Mouse (Mus musculus) large intestine, adult 2 months (tissue): Measurements from ENCODE around the gene Slc44a5. TPM values are rescaled to one million over a fixed set of nuclear protein-coding genes. Genes with fewer than 3 reads are reported as not detected.
A peak's percentile ranks its signal among the peaks of the same experiment; 100 is the strongest.
"Not testable (repeated sequence)": the region's sequence is repeated elsewhere in the genome, so short reads cannot be mapped to it uniquely, and the experiment has no call there.

Experiments used
- DNase-seq: peaks from one replicate; pipeline ENCODE4 v3.0.0-alpha.2; 2012; ENCODE audit warnings: low read depth, low spot score
- WGBS: fragments of 180-500 bp; shearing (Covaris S2); methylation state at CpG from one replicate; pipeline ENCODE4 v1.1.7; 2018; 5-methylcytosine and 5-hydroxymethylcytosine counted together
- polyA plus RNA-seq: library from polyadenylated mRNA; depleted of rRNA; stranded (reverse); fragments of >200 nt; gene quantifications from 2 replicates; pipeline ENCODE4 v1.2.3, GENCODE M21; 2012

Slc44a5 gene
- polyA plus RNA-seq, 1 experiment = 0.12 TPM

GRCm38 (mm10) chr3:154208479-154208878 is 235.2 kb downstream of the Slc44a5 start:
- WGBS = 88% methylated on average over 2 of the region's 2 CpGs
- no peak for DNase-seq

DNA sequence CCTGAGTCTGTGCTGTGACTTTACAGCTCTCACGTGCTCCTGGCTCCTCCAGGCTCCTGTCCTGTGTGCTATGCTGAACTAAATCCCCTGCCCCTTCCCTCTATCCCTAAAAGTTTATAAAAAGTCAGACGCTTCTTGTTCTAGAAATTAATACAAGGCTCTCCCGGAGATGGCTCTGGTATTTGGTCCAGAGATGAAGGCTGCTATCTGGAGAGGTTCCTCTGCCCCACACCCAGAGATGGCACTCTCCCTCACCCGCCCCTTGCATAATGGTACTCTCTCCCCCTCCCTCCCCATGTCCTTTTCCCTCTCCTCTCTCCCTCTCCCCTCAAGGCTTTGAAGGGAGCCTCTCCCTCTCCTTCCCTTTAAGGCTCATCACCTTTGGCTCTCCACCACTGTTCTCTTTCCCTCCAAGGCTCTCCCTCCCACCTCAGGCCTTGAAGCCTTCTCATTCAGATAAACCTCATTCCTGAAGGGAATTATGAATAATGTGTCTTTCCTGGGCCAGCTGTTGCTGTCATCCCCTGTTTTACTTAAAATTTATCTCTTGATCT is 236.0 kb downstream of the Slc44a5 start:
- WGBS = 39% methylated on average over 4 of the region's 4 CpGs
- no peak for DNase-seq

- DNase-seq = no peak
- 36% methylated on average over 4 of the region's 4 CpGs for WGBS
Observed at GRCm38 (mm10) chr3:154209776-154210430, 236.7 kb downstream of the Slc44a5 start.

DNA sequence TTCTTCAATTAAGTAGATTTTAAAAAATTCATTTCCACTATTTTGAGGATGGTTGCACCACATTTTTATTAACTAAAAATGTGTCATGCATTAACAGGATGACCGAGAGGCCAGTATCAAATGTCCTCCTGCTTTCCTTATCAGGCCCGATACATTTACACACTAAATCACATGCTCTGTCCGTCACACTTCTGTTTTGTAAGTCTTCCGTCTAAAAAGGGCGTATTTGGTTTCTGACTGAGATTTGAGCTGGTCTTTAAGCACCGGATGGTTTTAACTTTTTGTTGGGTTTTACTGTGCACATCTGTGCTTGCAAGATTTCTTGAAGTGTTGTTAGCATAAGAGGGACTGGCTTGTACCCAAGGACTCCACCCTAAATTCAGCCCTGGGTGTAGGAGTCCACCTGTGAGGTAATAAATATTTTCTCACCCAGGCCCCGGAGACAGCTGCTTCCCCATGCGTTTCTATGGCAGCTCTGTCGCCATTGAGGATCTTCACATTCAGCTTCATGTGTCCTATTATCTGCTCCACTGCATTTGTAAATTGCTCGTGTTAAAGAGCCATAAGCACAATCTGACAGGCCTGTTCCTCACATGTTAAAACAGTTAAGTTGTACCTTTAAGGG is 237.3 kb downstream of the Slc44a5 start:
- DNase-seq = no peak
- WGBS = 36% methylated on average over 10 of the region's 10 CpGs

DNA sequence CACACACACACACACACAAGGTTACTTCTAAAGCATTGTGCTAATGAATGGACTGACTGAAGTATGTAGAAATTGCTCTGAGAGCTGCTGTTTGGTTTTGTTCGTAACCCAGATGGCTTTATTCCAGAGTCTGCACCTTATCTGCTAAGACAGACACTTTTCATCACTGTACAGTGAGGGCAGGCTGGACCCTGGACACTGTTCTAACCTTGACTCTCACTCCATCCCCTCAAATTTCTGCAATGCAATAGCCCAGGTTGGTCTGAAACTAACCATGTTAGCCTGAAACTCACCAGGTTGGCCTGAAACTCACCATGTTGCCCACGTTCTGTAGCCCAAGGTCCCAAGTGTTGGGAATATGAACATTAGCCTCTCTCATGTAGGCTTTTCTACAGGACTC is 239.3 kb downstream of the Slc44a5 start:
- no peak for DNase-seq
- WGBS = 85% methylated on average over 2 of the region's 2 CpGs

GRCm38 (mm10) chr3:154215309-154215708 is 242.1 kb downstream of the Slc44a5 start:
- no peak for DNase-seq
- WGBS = 76% methylated on average over 7 of the region's 7 CpGs

- DNase-seq = no peak
Observed at GRCm38 (mm10) chr3:154215779-154216178, 242.5 kb downstream of the Slc44a5 start.

GRCm38 (mm10) chr3:154222141-154222591 is 248.9 kb downstream of the Slc44a5 start:
- 52% methylated on average over 8 of the region's 8 CpGs for WGBS

GRCm38 (mm10) chr3:154222688-154223087 is 249.5 kb downstream of the Slc44a5 start:
- 78% methylated on average over 4 of the region's 4 CpGs for WGBS
- DNase-seq = no peak

More at GRCm38 (mm10) chr3:154222141-154222591, 248.9 kb downstream of the Slc44a5 start:
- DNase-seq = no peak

DNA sequence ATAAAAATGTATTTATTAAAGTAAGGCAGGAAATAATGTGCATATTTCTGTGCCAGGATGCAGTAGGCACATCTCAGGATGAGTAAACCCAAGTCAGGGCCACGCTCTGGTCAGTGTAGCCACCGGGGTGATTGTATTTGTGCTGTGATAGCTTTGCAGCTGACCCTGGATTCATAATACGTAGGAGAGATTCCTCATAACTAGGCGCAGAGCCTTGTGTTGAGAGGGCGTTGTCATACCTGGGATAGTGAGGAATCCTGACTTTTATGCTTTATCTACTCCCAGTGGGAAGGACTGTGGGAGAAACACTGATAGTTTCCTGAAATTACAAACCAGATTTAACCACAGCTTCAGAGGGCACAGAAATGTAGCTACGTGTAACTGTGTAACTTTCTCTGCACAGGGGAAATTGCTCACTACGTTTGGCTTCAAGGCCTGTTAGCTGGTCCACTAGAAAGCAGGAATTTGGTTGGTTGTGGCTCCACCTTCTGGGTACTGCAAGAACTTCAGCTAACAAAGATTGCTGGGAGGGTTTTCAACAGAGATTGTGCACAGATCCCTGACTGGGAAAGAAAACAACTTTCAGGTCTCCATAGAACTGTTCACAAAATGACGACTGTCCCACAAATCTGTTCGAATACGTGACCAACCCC is 253.0 kb downstream of the Slc44a5 start:
- 52% methylated on average over 10 of the region's 10 CpGs for WGBS
- no peak for DNase-seq

GRCm38 (mm10) chr3:154244932-154245331 is 271.7 kb downstream of the Slc44a5 start:
- 68% methylated on average over 1 of the region's 1 CpGs for WGBS
- no peak for DNase-seq

DNA sequence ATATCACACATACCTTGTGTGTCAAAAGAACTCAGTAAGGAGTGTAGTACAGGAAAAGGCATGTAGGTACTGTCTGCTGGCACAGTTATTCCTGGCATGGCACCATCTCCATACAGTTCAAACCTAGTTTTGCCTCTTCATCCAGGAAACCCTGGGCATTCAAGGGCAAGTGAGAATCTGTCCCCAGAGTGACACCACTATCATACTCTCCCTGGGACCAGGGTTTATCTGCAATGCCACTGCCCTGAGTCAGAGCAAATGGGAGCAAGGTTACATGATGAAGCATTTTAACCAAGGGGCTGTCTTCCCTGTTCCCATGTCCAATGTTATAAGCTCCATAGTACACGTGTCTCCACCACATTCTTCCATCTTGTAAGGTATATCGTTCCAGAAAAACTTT is 278.2 kb downstream of the Slc44a5 start:
- DNase-seq = no peak
- WGBS = 84% methylated on average over 2 of the region's 2 CpGs

GRCm38 (mm10) chr3:154252219-154252618 is 279.0 kb downstream of the Slc44a5 start:
- 29% methylated on average over 10 of the region's 10 CpGs for WGBS
- DNase-seq = no peak

GRCm38 (mm10) chr3:154254187-154254586 is 281.0 kb downstream of the Slc44a5 start:
- not testable (repeated sequence) for DNase-seq
- 93% methylated on average over 2 of the region's 2 CpGs for WGBS

- no peak for DNase-seq
Observed at GRCm38 (mm10) chr3:154257312-154257711, 284.1 kb downstream of the Slc44a5 start.

- DNase-seq = peak; percentile 33
- WGBS = 35% methylated on average over 9 of the region's 9 CpGs
Observed at GRCm38 (mm10) chr3:154268313-154268712, 295.1 kb downstream of the Slc44a5 start.

DNA sequence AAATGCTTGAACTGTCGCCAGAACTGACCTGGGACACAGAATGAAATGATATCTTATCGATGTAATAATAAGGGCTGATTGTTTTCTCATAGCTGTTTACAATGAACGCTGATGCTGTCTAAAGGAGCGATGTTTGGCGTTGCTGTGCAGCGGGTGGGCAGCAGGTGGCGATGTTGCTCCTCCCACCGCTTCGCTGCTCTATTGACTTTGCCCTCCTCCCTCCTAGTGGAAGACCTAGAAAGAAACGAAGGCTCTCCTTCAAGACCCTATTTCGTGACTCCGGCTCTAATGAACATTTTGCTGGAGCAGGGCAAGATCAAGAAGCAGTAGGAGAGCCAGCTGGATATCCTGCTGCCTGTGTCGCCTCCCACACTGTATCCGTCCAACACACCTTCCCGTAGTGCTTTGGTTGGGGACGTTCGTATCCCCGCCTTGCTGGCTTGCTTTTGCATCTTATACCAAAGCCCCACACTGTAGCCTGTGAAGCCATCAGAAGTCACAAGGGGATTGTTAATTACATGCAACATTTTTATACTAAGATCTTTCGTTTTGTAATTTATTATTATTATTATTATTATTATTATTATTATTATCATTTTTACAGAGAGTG is 296.6 kb downstream of the Slc44a5 start:
- DNase-seq = peak; percentile 14
- 18% methylated on average over 19 of the region's 19 CpGs for WGBS

GRCm38 (mm10) chr3:154274681-154275080 is 301.4 kb downstream of the Slc44a5 start:
- WGBS = 50% methylated on average over 3 of the region's 3 CpGs
- DNase-seq = no peak

DNA sequence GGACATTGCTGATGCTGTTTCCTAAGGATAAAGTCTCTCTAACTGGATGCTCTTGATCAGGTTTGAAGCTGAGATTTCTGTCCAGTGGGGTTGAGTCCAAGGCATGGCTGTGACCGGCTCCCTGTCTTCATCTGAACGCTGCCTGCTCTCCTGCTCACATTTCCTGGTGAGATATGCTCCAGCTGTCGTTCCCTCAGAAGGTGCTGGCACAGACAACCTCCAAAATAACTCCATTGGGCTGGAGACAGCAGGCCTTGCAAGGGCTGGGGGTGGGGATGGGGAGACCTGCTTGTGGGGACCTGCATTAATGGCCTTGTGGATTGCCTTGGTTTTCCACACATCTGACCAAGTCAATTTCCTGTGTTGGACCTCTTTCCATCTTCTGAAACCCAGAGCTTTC is 311.0 kb downstream of the Slc44a5 start:
- WGBS = 57% methylated on average over 3 of the region's 3 CpGs
- no peak for DNase-seq

DNA sequence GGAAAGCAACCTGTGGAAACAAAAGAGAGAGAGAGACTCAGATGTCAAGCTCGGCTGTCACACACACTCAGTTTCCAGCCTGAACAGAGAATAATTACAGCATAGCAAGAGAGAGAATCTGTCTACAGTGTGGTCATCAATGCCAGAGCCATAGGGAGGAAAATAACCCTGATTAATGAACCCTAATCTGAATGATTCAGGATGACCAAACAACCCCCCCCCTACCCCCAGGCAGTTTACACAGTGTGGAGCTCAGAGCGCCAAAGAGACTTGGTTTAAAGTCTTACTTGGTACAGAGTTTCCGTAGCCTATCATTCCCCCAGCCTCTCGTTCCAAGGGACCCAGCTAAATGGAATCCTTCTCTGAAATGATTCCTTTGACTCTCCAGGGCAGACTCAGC is 312.1 kb downstream of the Slc44a5 start:
- 43% methylated on average over 4 of the region's 4 CpGs for WGBS
- no peak for DNase-seq
